Mouse (Mus musculus): ENCODE measurements at regions not wholly inside any gene's neighbourhood (a gene's known extent, or its start where the extent isn't known, plus 50 kb on each side); places are given as distances from the start of the nearest gene placed in this dataset.
"Not testable (repeated sequence)": the region's sequence is repeated elsewhere in the genome, so short reads cannot be mapped to it uniquely, and the experiment has no call there.

DNA sequence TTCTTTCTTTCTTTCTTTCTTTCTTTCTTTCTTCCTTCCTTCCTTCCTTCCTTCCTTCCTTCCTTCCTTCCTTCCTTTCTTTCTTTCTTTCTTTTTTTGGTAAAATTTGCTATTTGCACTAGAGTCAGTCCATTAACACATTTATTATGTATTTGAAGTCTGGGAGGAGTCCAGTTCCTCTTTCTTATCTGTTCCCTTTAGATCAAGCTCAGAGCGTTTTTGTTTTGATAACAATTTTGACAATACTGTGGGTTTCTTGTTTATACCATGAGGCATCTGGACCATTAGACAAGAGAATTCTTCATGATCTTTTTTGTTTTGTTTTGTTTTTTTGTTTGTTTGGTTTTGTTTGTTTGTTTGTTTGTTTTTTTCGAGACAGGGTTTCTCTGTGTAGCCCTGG lies 52.3 kb upstream of the Cttnbp2 start:
- H3K4me2 ChIP-seq; H3K27me3 ChIP-seq (replicated peaks); H3K9ac ChIP-seq; H3K4me3 ChIP-seq; H3K9me3 ChIP-seq; ATAC-seq (replicated peaks); H3K4me1 ChIP-seq; H3K27ac ChIP-seq; H3K36me3 ChIP-seq (replicated peaks): not testable (repeated sequence)
- WGBS = 76% methylated on average over 2 of the region's 2 CpGs

GRCm38 (mm10) chr6:18569221-18569620 lies 54.6 kb upstream of the Cttnbp2 start:
- Histone ChIP-seq H3K9me3 (no peaks in the 10 kb centered on the region), H3K36me3 (replicated peaks) (no peaks in the 10 kb centered on the region), H3K4me3 (no peak overlapping the region), H3K4me2 (no peak overlapping the region), H3K4me1 (no peaks in the 10 kb centered on the region), H3K27ac (no peak overlapping the region), H3K9ac (no peak overlapping the region), H3K27me3 (replicated peaks) (no peaks in the 10 kb centered on the region)
- no peak for ATAC-seq (replicated peaks)
- 86% methylated on average over 2 of the region's 2 CpGs for WGBS

- no peaks in the 10 kb centered on the region for H3K9me3 ChIP-seq
- H3K4me2 ChIP-seq = no peak overlapping the region
- no peak overlapping the region for H3K9ac ChIP-seq
- 0 out of 2 replicates have a peak, but pooled peaks cover 6% of the 10 kb centered on the region for H3K4me1 ChIP-seq
- H3K27me3 ChIP-seq (replicated peaks) = no peaks in the 10 kb centered on the region
- no peak overlapping the region for H3K27ac ChIP-seq
- H3K4me3 ChIP-seq = no peak overlapping the region
- ATAC-seq (replicated peaks) = no peak
- H3K36me3 ChIP-seq (replicated peaks) = no peaks in the 10 kb centered on the region
Measured at GRCm38 (mm10) chr6:18578501-18578900, 63.9 kb upstream of the Cttnbp2 start.

GRCm38 (mm10) chr6:18589436-18589835 lies 74.8 kb upstream of the Cttnbp2 start:
- Histone ChIP-seq H3K9ac (no peak overlapping the region), H3K4me3 (no peak overlapping the region), H3K27me3 (replicated peaks) (no peaks in the 10 kb centered on the region), H3K4me1 (no peaks in the 10 kb centered on the region), H3K4me2 (no peak overlapping the region), H3K27ac (no peak overlapping the region), H3K9me3 (no peaks in the 10 kb centered on the region), H3K36me3 (replicated peaks) (no peaks in the 10 kb centered on the region)
- ATAC-seq (replicated peaks) = no peak

DNA sequence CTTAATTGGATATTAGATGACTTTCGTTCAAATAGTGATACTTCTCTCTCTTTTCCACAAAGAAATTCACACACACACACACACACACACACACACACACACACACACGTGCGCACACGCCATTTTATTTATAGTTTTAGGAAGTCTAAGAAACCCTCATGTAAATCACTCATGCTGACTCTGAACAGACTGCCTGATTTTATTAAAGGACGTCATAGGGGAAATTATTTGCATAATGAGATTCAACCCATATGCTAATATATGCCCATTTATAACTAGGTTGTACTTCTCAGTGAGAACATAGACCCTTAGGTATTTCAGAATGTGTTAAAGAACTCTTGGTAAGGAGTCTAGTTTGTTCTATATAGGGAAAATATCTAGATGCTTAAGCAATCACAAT lies 82.0 kb upstream of the Cttnbp2 start:
- H3K4me3 ChIP-seq = no peak overlapping the region
- H3K9me3 ChIP-seq = no peaks in the 10 kb centered on the region
- ATAC-seq (replicated peaks) = peak; percentile 72
- H3K4me2 ChIP-seq = no peak overlapping the region
- 61% methylated on average over 5 of the region's 5 CpGs for WGBS
- no peak overlapping the region for H3K9ac ChIP-seq
- H3K27ac ChIP-seq = no peak overlapping the region
- H3K27me3 ChIP-seq (replicated peaks) = no peaks in the 10 kb centered on the region
- no peaks in the 10 kb centered on the region for H3K4me1 ChIP-seq
- no peaks in the 10 kb centered on the region for H3K36me3 ChIP-seq (replicated peaks)

GRCm38 (mm10) chr6:18599626-18600025 lies 85.0 kb upstream of the Cttnbp2 start:
- Histone ChIP-seq H3K36me3 (replicated peaks) (no peaks in the 10 kb centered on the region), H3K9ac (no peak overlapping the region)

DNA sequence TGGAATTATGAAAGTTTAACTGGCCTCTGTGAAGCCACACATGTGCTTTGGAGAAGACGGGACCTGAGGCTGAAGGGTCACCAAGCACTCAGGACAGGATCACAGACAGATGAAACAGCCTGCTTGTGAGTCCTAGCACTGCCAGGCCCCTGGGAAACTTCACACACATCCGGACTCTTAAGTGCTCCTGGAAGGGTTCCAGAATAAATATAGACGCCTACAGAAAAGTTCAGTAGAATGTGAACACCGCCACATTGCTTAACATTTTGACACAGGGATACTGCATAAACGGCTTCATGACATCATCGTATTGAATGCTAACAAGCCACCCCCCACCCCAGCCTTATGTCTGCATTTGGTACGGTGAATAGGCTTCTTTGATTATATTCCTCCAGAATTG lies 87.3 kb upstream of the Cttnbp2 start:
- ATAC-seq (replicated peaks) = no peak
- H3K4me2 ChIP-seq = no peak overlapping the region
- no peaks in the 10 kb centered on the region for H3K4me1 ChIP-seq
- WGBS = 74% methylated on average over 7 of the region's 7 CpGs
- H3K27ac ChIP-seq = no peak overlapping the region
- no peaks in the 10 kb centered on the region for H3K36me3 ChIP-seq (replicated peaks)
- H3K27me3 ChIP-seq (replicated peaks) = no peaks in the 10 kb centered on the region
- H3K9me3 ChIP-seq = no peaks in the 10 kb centered on the region
- H3K4me3 ChIP-seq = no peak overlapping the region
- H3K9ac ChIP-seq = no peak overlapping the region

More at GRCm38 (mm10) chr6:18599626-18600025, 85.0 kb upstream of the Cttnbp2 start:
- Histone ChIP-seq H3K4me3 (no peak overlapping the region), H3K27me3 (replicated peaks) (no peaks in the 10 kb centered on the region), H3K4me2 (no peak overlapping the region), H3K4me1 (no peaks in the 10 kb centered on the region), H3K27ac (no peak overlapping the region), H3K9me3 (no peaks in the 10 kb centered on the region)
- WGBS = 77% methylated on average over 4 of the region's 4 CpGs
- ATAC-seq (replicated peaks) = no peak

DNA sequence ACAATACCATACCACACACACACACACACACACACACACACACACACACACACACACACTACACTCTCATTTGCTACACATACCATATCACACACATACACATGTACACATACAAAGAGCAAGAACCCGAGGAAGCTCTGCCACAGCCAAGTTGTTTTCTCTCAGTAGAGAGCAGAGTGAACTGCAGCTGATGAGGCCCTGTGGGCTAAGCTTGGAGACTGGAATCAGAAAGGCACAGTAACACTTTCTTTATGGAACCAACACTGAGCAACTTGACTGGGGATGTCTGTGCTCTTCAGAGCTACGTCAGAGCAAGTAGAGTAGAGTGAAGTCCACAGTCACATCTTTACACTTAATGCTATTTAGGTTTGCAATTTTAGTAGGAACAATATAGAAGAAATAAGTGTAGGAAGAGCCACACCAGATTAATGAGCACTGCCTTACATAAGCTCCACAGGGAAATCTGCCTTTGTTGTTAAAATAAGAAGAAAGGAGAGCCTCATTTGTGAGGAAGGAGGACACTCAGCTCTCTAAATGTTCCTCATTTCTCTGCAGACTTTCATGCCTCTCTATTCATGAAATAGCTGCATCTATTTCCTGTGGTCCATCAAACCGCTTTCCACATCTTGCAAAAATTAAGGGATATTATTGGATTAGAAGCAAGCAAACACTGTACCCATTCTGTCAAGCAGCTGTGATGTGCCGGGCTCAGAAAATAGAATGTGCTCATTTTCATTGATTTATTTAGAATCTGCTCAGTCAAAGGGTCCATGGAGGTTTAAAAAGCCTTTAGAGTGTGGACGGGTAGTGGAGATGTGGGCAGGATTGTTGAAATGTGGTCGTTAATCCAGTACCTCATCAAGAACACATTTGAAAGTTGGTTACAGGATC lies 107.0 kb upstream of the Cttnbp2 start:
- Histone ChIP-seq H3K4me1 (0 out of 2 replicates have a peak, but pooled peaks cover 3% of the 10 kb centered on the region), H3K4me2 (no peak overlapping the region), H3K4me3 (no peak overlapping the region), H3K36me3 (replicated peaks) (no peaks in the 10 kb centered on the region), H3K27ac (no peak overlapping the region), H3K9me3 (no peaks in the 10 kb centered on the region), H3K9ac (no peak overlapping the region), H3K27me3 (replicated peaks) (no peaks in the 10 kb centered on the region)
- 52% methylated on average over 6 of the region's 6 CpGs for WGBS
- no peak for ATAC-seq (replicated peaks)

DNA sequence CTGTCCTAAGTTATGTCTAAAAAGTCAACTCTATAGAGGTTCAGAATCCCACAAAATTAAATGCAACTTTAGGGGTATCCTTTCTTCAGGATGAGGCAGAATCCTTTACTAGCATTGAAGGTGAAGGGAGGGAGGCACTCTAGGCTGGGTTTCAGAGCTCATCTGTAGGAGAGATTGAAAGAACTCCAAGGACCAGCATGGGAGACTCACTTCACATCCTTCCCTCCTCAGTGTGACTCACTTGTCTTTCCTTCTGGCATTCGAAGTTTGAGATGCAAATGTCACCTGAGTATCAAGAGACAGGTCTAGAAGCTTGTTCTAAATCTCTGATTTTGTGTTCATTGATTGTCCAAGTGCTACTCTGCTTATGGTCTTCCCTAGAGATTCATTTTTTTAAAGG lies 113.9 kb upstream of the Cttnbp2 start:
- Histone ChIP-seq H3K27ac (no peak overlapping the region), H3K36me3 (replicated peaks) (no peaks in the 10 kb centered on the region), H3K4me3 (no peak overlapping the region), H3K4me2 (no peak overlapping the region), H3K4me1 (no peaks in the 10 kb centered on the region), H3K27me3 (replicated peaks) (no peaks in the 10 kb centered on the region), H3K9me3 (no peaks in the 10 kb centered on the region), H3K9ac (no peak overlapping the region)
- WGBS = 78% methylated on average over 1 of the region's 1 CpGs
- no peak for ATAC-seq (replicated peaks)

GRCm38 (mm10) chr6:18633540-18634200 lies 119.0 kb upstream of the Cttnbp2 start:
- no peak overlapping the region for H3K4me2 ChIP-seq
- H3K4me3 ChIP-seq = no peak overlapping the region
- H3K27ac ChIP-seq = no peak overlapping the region
- H3K27me3 ChIP-seq (replicated peaks) = no peaks in the 10 kb centered on the region
- no peaks in the 10 kb centered on the region for H3K36me3 ChIP-seq (replicated peaks)
- 83% methylated on average over 2 of the region's 2 CpGs for WGBS
- no peak overlapping the region for H3K9ac ChIP-seq
- ATAC-seq (replicated peaks) = no peak
- no peaks in the 10 kb centered on the region for H3K9me3 ChIP-seq
- no peaks in the 10 kb centered on the region for H3K4me1 ChIP-seq

DNA sequence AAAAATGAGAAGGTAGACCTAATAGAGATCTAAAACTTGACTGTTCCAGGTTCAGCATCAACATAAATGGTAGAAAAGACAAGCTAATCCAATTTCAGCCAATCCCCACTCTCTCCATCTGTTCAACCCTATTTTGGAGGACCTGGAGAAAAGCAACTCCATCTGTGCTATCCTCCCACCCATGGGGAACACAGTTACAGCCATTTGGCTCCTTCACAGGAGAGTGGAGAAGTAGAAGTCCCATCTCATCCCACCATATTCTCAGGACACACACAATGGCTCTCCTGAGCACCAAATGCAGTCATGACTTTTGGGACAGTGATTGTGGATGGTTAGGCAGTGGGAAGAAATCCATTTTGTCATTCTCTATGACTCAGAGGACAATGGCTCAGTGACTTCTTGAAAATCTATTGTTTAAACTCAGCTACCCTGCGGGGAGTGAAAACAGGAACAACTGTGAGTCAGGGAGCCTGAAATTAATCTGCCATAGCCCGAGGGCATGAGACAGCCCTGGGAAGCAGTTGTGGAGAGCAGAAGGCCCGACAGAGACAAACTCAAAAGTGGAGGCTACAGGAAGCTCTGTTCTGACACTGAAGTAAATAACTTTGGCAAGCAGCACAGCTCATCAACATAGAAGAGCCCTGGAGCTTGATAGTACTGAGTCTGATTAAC lies 125.2 kb upstream of the Cttnbp2 start:
- WGBS = 20% methylated on average over 3 of the region's 3 CpGs
- Histone ChIP-seq H3K9me3 (no peaks in the 10 kb centered on the region), H3K27me3 (replicated peaks) (no peaks in the 10 kb centered on the region), H3K4me2 (no peak overlapping the region), H3K9ac (no peak overlapping the region), H3K27ac (no peak overlapping the region), H3K4me3 (no peak overlapping the region), H3K36me3 (replicated peaks) (no peaks in the 10 kb centered on the region), H3K4me1 (no peaks in the 10 kb centered on the region)
- ATAC-seq (replicated peaks) = no peak

DNA sequence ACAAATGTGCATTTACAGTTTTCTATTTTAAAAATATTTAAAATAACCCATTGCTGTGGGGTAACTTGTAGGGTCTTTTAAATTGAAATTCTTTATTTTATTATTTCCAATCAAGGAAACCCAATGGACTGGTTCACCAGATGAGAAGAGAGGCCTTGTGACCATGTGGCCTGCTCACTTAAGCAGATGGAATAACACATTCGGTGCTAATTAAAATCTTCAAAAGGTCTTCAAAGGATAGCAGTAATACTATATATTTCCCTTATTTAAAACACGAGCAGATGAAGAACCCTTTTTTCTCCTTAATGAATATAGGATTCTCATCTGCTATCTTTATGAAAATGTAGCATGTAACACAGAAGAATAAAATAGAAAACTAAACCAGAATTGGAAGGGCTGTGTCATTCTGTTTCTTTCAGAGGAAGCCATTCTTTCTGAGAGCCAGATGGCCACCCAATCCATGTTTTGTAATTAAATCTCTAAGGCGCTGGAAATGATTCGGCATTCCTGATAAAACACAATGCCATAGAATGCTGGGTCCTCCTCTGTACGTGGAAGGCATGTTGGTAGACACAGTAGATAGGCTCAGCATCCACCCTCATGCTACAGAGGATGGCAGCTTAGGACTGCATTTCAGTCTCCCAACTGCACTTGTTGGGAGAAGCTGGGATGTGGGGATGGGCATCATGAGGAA lies 134.4 kb upstream of the Cttnbp2 start:
- no peaks in the 10 kb centered on the region for H3K36me3 ChIP-seq (replicated peaks)
- 63% methylated on average over 5 of the region's 5 CpGs for WGBS
- H3K9ac ChIP-seq = no peak overlapping the region
- H3K27me3 ChIP-seq (replicated peaks) = no peaks in the 10 kb centered on the region
- no peak overlapping the region for H3K27ac ChIP-seq
- H3K4me3 ChIP-seq = no peak overlapping the region
- no peak overlapping the region for H3K4me2 ChIP-seq
- H3K9me3 ChIP-seq = no peaks in the 10 kb centered on the region
- H3K4me1 ChIP-seq = no peaks in the 10 kb centered on the region
- ATAC-seq (replicated peaks) = no peak
